Mouse (Mus musculus): ENCODE measurements at regions not wholly inside any gene's neighbourhood (a gene's known extent, or its start where the extent isn't known, plus 50 kb on each side); places are given as distances from the start of the nearest gene placed in this dataset.

GRCm38 (mm10) chr1:119282416-119282815, 139.6 kb downstream of the Inhbb start:
- H3K4me1 ChIP-seq (ENCODE audit: control insufficient read depth, insufficient read depth, low read length): no peaks in the 10 kb centered on the region
- H3K9ac ChIP-seq (ENCODE audit: low read depth, low read length): no peak overlapping the region
- H3K27me3 ChIP-seq (ENCODE audit: control insufficient read depth, insufficient read depth, low read length): no peaks in the 10 kb centered on the region; the same call in none of the 2 replicates
- no peaks in the 10 kb centered on the region for H3K36me3 ChIP-seq (ENCODE audit: control insufficient read depth, insufficient read depth, low read length)
- ATAC-seq (replicated peaks; ENCODE audit: insufficient number of reproducible peaks, low FRiP score, low TSS enrichment): no peak
- no peak overlapping the region for H3K4me2 ChIP-seq
- no peak overlapping the region for H3K27ac ChIP-seq (ENCODE audit: low read depth, low read length)
- no peak overlapping the region for H3K4me3 ChIP-seq (ENCODE audit: low read depth, low read length)
- 78% methylated on average over 1 of the region's 1 CpGs for WGBS (ENCODE audit: insufficient replicate concordance)
- H3K9me3 ChIP-seq (replicated peaks; ENCODE audit: control insufficient read depth, low read length): no peaks in the 10 kb centered on the region

GRCm38 (mm10) chr1:119279261-119279660, 142.8 kb downstream of the Inhbb start:
- Histone ChIP-seq H3K4me1 (ENCODE audit: control insufficient read depth, insufficient read depth, low read length) (no peaks in the 10 kb centered on the region), H3K36me3 (ENCODE audit: control insufficient read depth, insufficient read depth, low read length) (no peaks in the 10 kb centered on the region), H3K27me3 (ENCODE audit: control insufficient read depth, insufficient read depth, low read length) (no peaks in the 10 kb centered on the region; the same call in none of the 2 replicates), H3K27ac (ENCODE audit: low read depth, low read length) (no peak overlapping the region), H3K4me3 (ENCODE audit: low read depth, low read length) (no peak overlapping the region), H3K4me2 (no peak overlapping the region), H3K9ac (ENCODE audit: low read depth, low read length) (no peak overlapping the region), H3K9me3 (replicated peaks; ENCODE audit: control insufficient read depth, low read length) (no peaks in the 10 kb centered on the region)
- WGBS (ENCODE audit: insufficient replicate concordance): 82% methylated on average over 3 of the region's 3 CpGs
- ATAC-seq (replicated peaks; ENCODE audit: insufficient number of reproducible peaks, low FRiP score, low TSS enrichment): no peak

- no peak for ATAC-seq (replicated peaks; ENCODE audit: insufficient number of reproducible peaks, low FRiP score, low TSS enrichment)
- no peak overlapping the region for H3K4me3 ChIP-seq (ENCODE audit: low read depth, low read length)
- H3K4me2 ChIP-seq: no peak overlapping the region
- H3K27ac ChIP-seq (ENCODE audit: low read depth, low read length): no peak overlapping the region
- H3K9me3 ChIP-seq (replicated peaks; ENCODE audit: control insufficient read depth, low read length): no peaks in the 10 kb centered on the region
- H3K9ac ChIP-seq (ENCODE audit: low read depth, low read length): no peak overlapping the region
- no peaks in the 10 kb centered on the region for H3K36me3 ChIP-seq (ENCODE audit: control insufficient read depth, insufficient read depth, low read length)
- WGBS (ENCODE audit: insufficient replicate concordance): 82% methylated on average over 8 of the region's 8 CpGs
- H3K4me1 ChIP-seq (ENCODE audit: control insufficient read depth, insufficient read depth, low read length): no peaks in the 10 kb centered on the region
- H3K27me3 ChIP-seq (ENCODE audit: control insufficient read depth, insufficient read depth, low read length): no peaks in the 10 kb centered on the region; the same call in 1 of the 2 replicates
These were observed 143.4 kb downstream of the Inhbb start for GRCm38 (mm10) chr1:119278528-119279201.

- 80% methylated on average over 4 of the region's 4 CpGs for WGBS (ENCODE audit: insufficient replicate concordance)
These were observed 144.1 kb downstream of the Inhbb start for GRCm38 (mm10) chr1:119277990-119278389.

GRCm38 (mm10) chr1:119266013-119266412, 156.0 kb downstream of the Inhbb start:
- 86% methylated on average over 5 of the region's 5 CpGs for WGBS (ENCODE audit: insufficient replicate concordance)
- H3K9me3 ChIP-seq (replicated peaks; ENCODE audit: control insufficient read depth, low read length): no peaks in the 10 kb centered on the region
- no peak overlapping the region for H3K27ac ChIP-seq (ENCODE audit: low read depth, low read length)
- no peak overlapping the region for H3K4me2 ChIP-seq
- H3K9ac ChIP-seq (ENCODE audit: low read depth, low read length): no peak overlapping the region
- no peaks in the 10 kb centered on the region for H3K27me3 ChIP-seq (ENCODE audit: control insufficient read depth, insufficient read depth, low read length)
- no peaks in the 10 kb centered on the region for H3K4me1 ChIP-seq (ENCODE audit: control insufficient read depth, insufficient read depth, low read length)
- H3K4me3 ChIP-seq (ENCODE audit: low read depth, low read length): no peak overlapping the region
- no peaks in the 10 kb centered on the region for H3K36me3 ChIP-seq (ENCODE audit: control insufficient read depth, insufficient read depth, low read length)
- no peak for ATAC-seq (replicated peaks; ENCODE audit: insufficient number of reproducible peaks, low FRiP score, low TSS enrichment)

More at GRCm38 (mm10) chr1:119277990-119278389, 144.1 kb downstream of the Inhbb start:
- H3K4me3 ChIP-seq (ENCODE audit: low read depth, low read length): no peak overlapping the region
- no peak for ATAC-seq (replicated peaks; ENCODE audit: insufficient number of reproducible peaks, low FRiP score, low TSS enrichment)
- no peaks in the 10 kb centered on the region; the same call in 1 of the 2 replicates for H3K27me3 ChIP-seq (ENCODE audit: control insufficient read depth, insufficient read depth, low read length)
- no peak overlapping the region for H3K9ac ChIP-seq (ENCODE audit: low read depth, low read length)
- H3K4me2 ChIP-seq: no peak overlapping the region
- no peaks in the 10 kb centered on the region for H3K9me3 ChIP-seq (replicated peaks; ENCODE audit: control insufficient read depth, low read length)
- H3K36me3 ChIP-seq (ENCODE audit: control insufficient read depth, insufficient read depth, low read length): no peaks in the 10 kb centered on the region
- H3K27ac ChIP-seq (ENCODE audit: low read depth, low read length): no peak overlapping the region
- H3K4me1 ChIP-seq (ENCODE audit: control insufficient read depth, insufficient read depth, low read length): no peaks in the 10 kb centered on the region

GRCm38 (mm10) chr1:119265192-119265891, 156.7 kb downstream of the Inhbb start:
- no peaks in the 10 kb centered on the region for H3K4me1 ChIP-seq (ENCODE audit: control insufficient read depth, insufficient read depth, low read length)
- ATAC-seq (replicated peaks; ENCODE audit: insufficient number of reproducible peaks, low FRiP score, low TSS enrichment): no peak
- WGBS (ENCODE audit: insufficient replicate concordance): 76% methylated on average over 10 of the region's 10 CpGs

GRCm38 (mm10) chr1:119259455-119259854, 162.6 kb downstream of the Inhbb start:
- Histone ChIP-seq H3K4me3 (ENCODE audit: low read depth, low read length) (no peak overlapping the region), H3K36me3 (ENCODE audit: control insufficient read depth, insufficient read depth, low read length) (no peaks in the 10 kb centered on the region), H3K27ac (ENCODE audit: low read depth, low read length) (no peak overlapping the region), H3K4me1 (ENCODE audit: control insufficient read depth, insufficient read depth, low read length) (no peaks in the 10 kb centered on the region), H3K9ac (ENCODE audit: low read depth, low read length) (no peak overlapping the region), H3K4me2 (no peak overlapping the region), H3K9me3 (replicated peaks; ENCODE audit: control insufficient read depth, low read length) (no peaks in the 10 kb centered on the region), H3K27me3 (ENCODE audit: control insufficient read depth, insufficient read depth, low read length) (no peaks in the 10 kb centered on the region)
- no peak for ATAC-seq (replicated peaks; ENCODE audit: insufficient number of reproducible peaks, low FRiP score, low TSS enrichment)
- 85% methylated on average over 9 of the region's 9 CpGs for WGBS (ENCODE audit: insufficient replicate concordance)

More at GRCm38 (mm10) chr1:119265192-119265891, 156.7 kb downstream of the Inhbb start:
- H3K4me2 ChIP-seq: no peak overlapping the region
- H3K27ac ChIP-seq (ENCODE audit: low read depth, low read length): no peak overlapping the region
- no peaks in the 10 kb centered on the region for H3K9me3 ChIP-seq (replicated peaks; ENCODE audit: control insufficient read depth, low read length)
- H3K4me3 ChIP-seq (ENCODE audit: low read depth, low read length): no peak overlapping the region
- H3K36me3 ChIP-seq (ENCODE audit: control insufficient read depth, insufficient read depth, low read length): no peaks in the 10 kb centered on the region
- H3K9ac ChIP-seq (ENCODE audit: low read depth, low read length): no peak overlapping the region
- H3K27me3 ChIP-seq (ENCODE audit: control insufficient read depth, insufficient read depth, low read length): no peaks in the 10 kb centered on the region

- Histone ChIP-seq H3K27me3 (ENCODE audit: control insufficient read depth, insufficient read depth, low read length) (no peaks in the 10 kb centered on the region), H3K4me3 (ENCODE audit: low read depth, low read length) (no peak overlapping the region), H3K9ac (ENCODE audit: low read depth, low read length) (no peak overlapping the region), H3K9me3 (replicated peaks; ENCODE audit: control insufficient read depth, low read length) (no peaks in the 10 kb centered on the region), H3K36me3 (ENCODE audit: control insufficient read depth, insufficient read depth, low read length) (no peaks in the 10 kb centered on the region), H3K4me2 (no peak overlapping the region), H3K27ac (ENCODE audit: low read depth, low read length) (no peak overlapping the region), H3K4me1 (ENCODE audit: control insufficient read depth, insufficient read depth, low read length) (no peaks in the 10 kb centered on the region)
- ATAC-seq (replicated peaks; ENCODE audit: insufficient number of reproducible peaks, low FRiP score, low TSS enrichment): no peak
- 78% methylated on average over 8 of the region's 8 CpGs for WGBS (ENCODE audit: insufficient replicate concordance)
These were observed 165.3 kb downstream of the Inhbb start for GRCm38 (mm10) chr1:119256769-119257168.
